Mouse (Mus musculus) G1E (cell line): ENCODE results near the gene Slc9a9. TPM values are rescaled to one million over a fixed set of nuclear protein-coding genes. Genes with fewer than 3 reads are reported as not detected.

Source experiments
- ATAC-seq: 2 replicates; pipeline ENCODE4 v1.8.0; 2016; ENCODE audit warnings: mild to moderate bottlenecking; ENCODE audit not compliant: insufficient number of reproducible peaks, poor library complexity, low FRiP score, severe bottlenecking; ENCODE audit errors: extremely low read depth
- DNase-seq: peaks from one replicate; pipeline ENCODE4 v3.0.0; 2012; ENCODE audit warnings: low spot score
- H3K27me3 ChIP-seq: 2 replicates; pipeline ENCODE4 v1.6.1; 2012; ENCODE audit warnings: mild to moderate bottlenecking, low read length, inconsistent platforms; ENCODE audit not compliant: insufficient read depth
- H3K36me3 ChIP-seq: replicated peaks from 2 replicates; pipeline ENCODE3; 2012; ENCODE audit warnings: mild to moderate bottlenecking, inconsistent platforms
- H3K4me1 ChIP-seq: 2 replicates; pipeline ENCODE4 v1.6.1; 2012; ENCODE audit warnings: low read depth, low read length, inconsistent platforms, mixed read lengths; ENCODE audit not compliant: insufficient read depth
- H3K4me3 ChIP-seq: 2 replicates; pipeline ENCODE4 v1.5.1; 2012; ENCODE audit warnings: low read depth, mild to moderate bottlenecking, inconsistent platforms, low read length, moderate library complexity, mixed read lengths
- H3K9me3 ChIP-seq: replicated peaks from 2 replicates; pipeline ENCODE4 v1.6.1; 2012; ENCODE audit warnings: inconsistent platforms
- CTCF ChIP-seq: IDR thresholded peaks from 2 replicates; pipeline ENCODE4 v1.5.1; 2012; ENCODE audit warnings: low read depth, low read length, inconsistent platforms, mixed read lengths
- GATA1 ChIP-seq: IDR thresholded peaks from 2 replicates; pipeline ENCODE4 v1.6.1; 2012; ENCODE audit warnings: borderline replicate concordance, low read length, inconsistent platforms, mixed read lengths
- GATA2 ChIP-seq: IDR thresholded peaks from 2 replicates; pipeline ENCODE4 v1.6.1; 2012; ENCODE audit warnings: low read depth, low read length, inconsistent platforms, borderline replicate concordance
- POLR2AphosphoS5 ChIP-seq: IDR thresholded peaks from 2 replicates; pipeline ENCODE4 v1.6.1; 2012; ENCODE audit warnings: low read depth, low read length, inconsistent platforms; ENCODE audit not compliant: insufficient replicate concordance
- TAL1 ChIP-seq: conservative IDR thresholded peaks from 2 replicates; pipeline ENCODE4 v1.6.1; 2012; ENCODE audit warnings: low read depth, low read length, inconsistent platforms, mixed read lengths
- polyA plus RNA-seq: library from polyadenylated mRNA; stranded (reverse); fragments of >175 nt; gene quantifications from 2 replicates; pipeline ENCODE4 v1.2.3, GENCODE M21; 2012
- total RNA-seq, 2 experiments: library from RNA; stranded (forward) in 1 of 2; stranded (reverse) in 1 of 2; fragments of 200-1000 nt in 1 of 2; fragments of >200 nt in 1 of 2; fragmentation: Nextera tagmentation in 1 of 2; gene quantifications; 2 replicates each; pipeline ENCODE4 v1.2.3; 2014 to 2017

Slc9a9 gene
- total and polyA plus RNA-seq, 3 experiments = 0.11 TPM; not detected in 2

GRCm38 (mm10) chr9:95150096-95150495 is 480.4 kb downstream of the Slc9a9 start:
- Histone ChIP-seq H3K4me3 (no peak overlapping the region), H3K9me3 (peaks cover 51% of the 10 kb centered on the region), H3K4me1 (no peaks in the 10 kb centered on the region), H3K36me3 (no peaks in the 10 kb centered on the region), H3K27me3 (no peaks in the 10 kb centered on the region)
- no peak for TF ChIP-seq TAL1
- no peak for TF ChIP-seq GATA2
- TF ChIP-seq GATA1 = no peak
- ATAC-seq = no peak
- DNase-seq = no peak

GRCm38 (mm10) chr9:95150597-95150996 is 480.9 kb downstream of the Slc9a9 start:
- Histone ChIP-seq H3K36me3 (no peaks in the 10 kb centered on the region), H3K4me1 (no peaks in the 10 kb centered on the region), H3K27me3 (no peaks in the 10 kb centered on the region), H3K9me3 (peaks cover 49% of the 10 kb centered on the region), H3K4me3 (no peak overlapping the region)
- TF ChIP-seq GATA1 (no peak), POLR2AphosphoS5 (no peak), GATA2 (no peak), CTCF (no peak), TAL1 (no peak)
- ATAC-seq (no peak), DNase-seq (no peak)

GRCm38 (mm10) chr9:95150998-95151397 is 481.3 kb downstream of the Slc9a9 start:
- Histone ChIP-seq H3K36me3 (no peaks in the 10 kb centered on the region), H3K9me3 (peaks cover 53% of the 10 kb centered on the region), H3K27me3 (no peaks in the 10 kb centered on the region), H3K4me1 (no peaks in the 10 kb centered on the region), H3K4me3 (no peak overlapping the region)
- no peak for TF ChIP-seq POLR2AphosphoS5
- no peak for TF ChIP-seq GATA1
- no peak for TF ChIP-seq TAL1
- no peak for TF ChIP-seq CTCF
- no peak for TF ChIP-seq GATA2
- no peak for ATAC-seq
- no peak for DNase-seq

GRCm38 (mm10) chr9:95151746-95152145 is 482.0 kb downstream of the Slc9a9 start:
- Histone ChIP-seq H3K9me3 (peaks cover 56% of the 10 kb centered on the region), H3K27me3 (no peaks in the 10 kb centered on the region), H3K4me3 (no peak overlapping the region), H3K4me1 (no peaks in the 10 kb centered on the region), H3K36me3 (no peaks in the 10 kb centered on the region)
- TF ChIP-seq TAL1 = no peak
- TF ChIP-seq GATA1 = no peak
- TF ChIP-seq GATA2 = no peak
- no peak for TF ChIP-seq CTCF
- TF ChIP-seq POLR2AphosphoS5 = no peak
- DNase-seq (no peak), ATAC-seq (no peak)

- DNase-seq = no peak
- Histone ChIP-seq H3K4me1 (no peaks in the 10 kb centered on the region), H3K36me3 (no peaks in the 10 kb centered on the region), H3K27me3 (no peaks in the 10 kb centered on the region), H3K9me3 (peaks cover 42% of the 10 kb centered on the region), H3K4me3 (no peak overlapping the region)
- ATAC-seq = no peak
- TF ChIP-seq CTCF (no peak), POLR2AphosphoS5 (no peak), TAL1 (no peak), GATA1 (no peak), GATA2 (no peak)
Measured at GRCm38 (mm10) chr9:95153966-95154365, 484.3 kb downstream of the Slc9a9 start.

GRCm38 (mm10) chr9:95157948-95158347 is 488.2 kb downstream of the Slc9a9 start:
- no peaks in the 10 kb centered on the region for H3K4me1 ChIP-seq
- DNase-seq = no peak

GRCm38 (mm10) chr9:95158916-95159315 is 489.2 kb downstream of the Slc9a9 start:
- ATAC-seq = no peak
- H3K4me3 ChIP-seq = no peak overlapping the region

More at GRCm38 (mm10) chr9:95157948-95158347, 488.2 kb downstream of the Slc9a9 start:
- no peak for ATAC-seq
- H3K36me3 ChIP-seq = no peaks in the 10 kb centered on the region
- TF ChIP-seq CTCF (no peak), TAL1 (no peak), GATA2 (no peak), POLR2AphosphoS5 (no peak)
- H3K4me3 ChIP-seq = no peak overlapping the region
- peaks cover 33% of the 10 kb centered on the region for H3K9me3 ChIP-seq
- H3K27me3 ChIP-seq = no peaks in the 10 kb centered on the region

More at GRCm38 (mm10) chr9:95158916-95159315, 489.2 kb downstream of the Slc9a9 start:
- Histone ChIP-seq H3K36me3 (no peaks in the 10 kb centered on the region), H3K27me3 (no peaks in the 10 kb centered on the region), H3K9me3 (peaks cover 32% of the 10 kb centered on the region), H3K4me1 (no peaks in the 10 kb centered on the region)
- DNase-seq = no peak
- TF ChIP-seq CTCF (no peak), POLR2AphosphoS5 (no peak), TAL1 (no peak), GATA1 (no peak), GATA2 (no peak)
